Mouse (Mus musculus): ENCODE data around the gene Hhat. TPM values are rescaled to one million over a fixed set of nuclear protein-coding genes. Genes with fewer than 3 reads are reported as not detected.

Hhat gene
- polyA plus RNA-seq, 1 experiment from 2014 or later, result 16.5 TPM

DNA sequence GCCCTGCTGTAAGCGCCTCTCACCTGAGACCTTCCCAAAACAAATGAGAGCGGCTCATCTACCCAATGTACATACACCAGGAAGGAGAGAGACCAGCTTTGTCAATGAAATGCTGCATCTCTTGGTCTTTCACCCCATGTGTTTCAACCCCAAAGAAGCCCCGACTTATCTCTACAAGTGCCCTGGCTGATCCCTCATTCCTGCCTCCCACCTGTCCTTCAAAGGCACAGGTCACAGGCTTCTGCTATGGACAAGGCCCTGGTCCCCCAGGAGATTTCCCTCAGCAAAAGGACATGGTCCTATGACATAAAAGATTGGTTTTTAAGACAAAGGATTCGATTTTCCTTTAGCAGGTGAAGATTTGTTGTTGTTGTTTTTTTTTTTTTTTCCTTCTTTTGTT, 227.3 kb downstream of the Hhat start:
- H3K27ac ChIP-seq (ENCODE audit: low read depth, low read length), result no peak overlapping the region
- no peak overlapping the region for H3K4me3 ChIP-seq (ENCODE audit: low read length)
- no peaks in the 10 kb centered on the region for H3K36me3 ChIP-seq (ENCODE audit: control insufficient read depth, insufficient read depth, low read length)
- no peak for ATAC-seq (ENCODE audit: low FRiP score, low TSS enrichment)
- no peak overlapping the region for H3K9ac ChIP-seq (ENCODE audit: low read depth, low read length)
- H3K9me3 ChIP-seq (ENCODE audit: control insufficient read depth, low read length), result no peaks in the 10 kb centered on the region
- no peak overlapping the region for H3K4me2 ChIP-seq (replicated peaks; ENCODE audit: low read depth, low read length)
- 81% methylated on average over 4 of the region's 4 CpGs for WGBS
- no peaks in the 10 kb centered on the region for H3K4me1 ChIP-seq (ENCODE audit: control insufficient read depth, insufficient read depth, low read length)
- no peaks in the 10 kb centered on the region for H3K27me3 ChIP-seq (ENCODE audit: control insufficient read depth, insufficient read depth, low read length)

DNA sequence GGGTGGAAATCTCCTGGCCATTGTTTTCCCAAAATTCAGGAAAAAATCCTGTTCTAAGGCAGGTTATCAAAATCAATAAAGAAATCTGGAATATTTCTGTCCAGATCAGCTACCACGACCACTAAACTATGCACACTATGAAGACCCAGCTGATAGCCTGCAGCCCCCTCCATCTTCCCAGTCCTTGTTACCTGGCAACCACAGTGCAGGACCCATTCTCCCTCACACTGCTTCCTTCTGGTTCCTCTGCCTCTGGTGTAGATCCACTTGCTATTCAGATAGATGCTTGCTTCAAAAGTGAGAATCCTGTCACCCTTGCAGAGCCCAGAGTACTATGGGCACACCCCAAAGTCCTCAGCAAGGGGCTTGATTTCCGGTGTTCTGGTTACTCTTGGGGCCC, 228.9 kb downstream of the Hhat start:
- no peaks in the 10 kb centered on the region for H3K36me3 ChIP-seq (ENCODE audit: control insufficient read depth, insufficient read depth, low read length)

DNA sequence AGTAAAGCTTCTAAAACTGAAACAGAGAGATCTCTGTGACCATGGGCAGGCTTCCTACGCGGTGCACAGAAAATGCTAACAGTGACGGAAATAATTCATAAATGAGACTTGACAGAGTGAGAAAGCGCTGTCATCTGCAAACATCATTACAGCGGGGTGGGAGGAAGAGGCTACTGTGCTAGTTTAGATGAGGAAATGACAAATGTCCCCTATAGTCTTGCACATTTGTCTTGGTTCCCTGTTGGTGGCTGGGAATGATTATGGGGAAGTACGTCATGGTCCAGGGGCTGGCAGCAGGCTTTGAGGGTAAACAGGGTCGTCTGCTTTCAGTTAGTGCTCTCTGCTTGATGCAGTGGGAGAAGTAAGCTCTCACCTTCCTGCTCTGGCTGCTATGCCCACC, 233.9 kb downstream of the Hhat start:
- H3K9me3 ChIP-seq (ENCODE audit: control insufficient read depth, low read length), result no peaks in the 10 kb centered on the region
- no peaks in the 10 kb centered on the region for H3K4me1 ChIP-seq (ENCODE audit: control insufficient read depth, insufficient read depth, low read length)
- ATAC-seq (ENCODE audit: low FRiP score, low TSS enrichment), result no peak
- no peak overlapping the region for H3K4me2 ChIP-seq (replicated peaks; ENCODE audit: low read depth, low read length)
- H3K27me3 ChIP-seq (ENCODE audit: control insufficient read depth, insufficient read depth, low read length), result no peaks in the 10 kb centered on the region
- H3K27ac ChIP-seq (ENCODE audit: low read depth, low read length), result no peak overlapping the region
- 68% methylated on average over 7 of the region's 7 CpGs for WGBS
- H3K36me3 ChIP-seq (ENCODE audit: control insufficient read depth, insufficient read depth, low read length), result no peaks in the 10 kb centered on the region
- H3K4me3 ChIP-seq (ENCODE audit: low read length), result no peak overlapping the region
- H3K9ac ChIP-seq (ENCODE audit: low read depth, low read length), result no peak overlapping the region

More for the DNA sequence above, 228.9 kb downstream of the Hhat start:
- H3K27ac ChIP-seq (ENCODE audit: low read depth, low read length), result no peak overlapping the region
- H3K9ac ChIP-seq (ENCODE audit: low read depth, low read length), result no peak overlapping the region
- no peak for ATAC-seq (ENCODE audit: low FRiP score, low TSS enrichment)
- WGBS, result 77% methylated on average over 2 of the region's 2 CpGs
- H3K4me2 ChIP-seq (replicated peaks; ENCODE audit: low read depth, low read length), result no peak overlapping the region
- no peak overlapping the region for H3K4me3 ChIP-seq (ENCODE audit: low read length)
- no peaks in the 10 kb centered on the region for H3K4me1 ChIP-seq (ENCODE audit: control insufficient read depth, insufficient read depth, low read length)
- no peaks in the 10 kb centered on the region for H3K9me3 ChIP-seq (ENCODE audit: control insufficient read depth, low read length)
- H3K27me3 ChIP-seq (ENCODE audit: control insufficient read depth, insufficient read depth, low read length), result no peaks in the 10 kb centered on the region

GRCm38 (mm10) chr1:192536440-192536839, 234.6 kb downstream of the Hhat start:
- no peak for ATAC-seq (ENCODE audit: low FRiP score, low TSS enrichment)
- Histone ChIP-seq H3K4me1 (ENCODE audit: control insufficient read depth, insufficient read depth, low read length) (no peaks in the 10 kb centered on the region), H3K9me3 (ENCODE audit: control insufficient read depth, low read length) (no peaks in the 10 kb centered on the region), H3K9ac (ENCODE audit: low read depth, low read length) (no peak overlapping the region), H3K27me3 (ENCODE audit: control insufficient read depth, insufficient read depth, low read length) (no peaks in the 10 kb centered on the region), H3K4me2 (replicated peaks; ENCODE audit: low read depth, low read length) (no peak overlapping the region), H3K36me3 (ENCODE audit: control insufficient read depth, insufficient read depth, low read length) (no peaks in the 10 kb centered on the region), H3K4me3 (ENCODE audit: low read length) (no peak overlapping the region), H3K27ac (ENCODE audit: low read depth, low read length) (no peak overlapping the region)
- 63% methylated on average over 1 of the region's 1 CpGs for WGBS

DNA sequence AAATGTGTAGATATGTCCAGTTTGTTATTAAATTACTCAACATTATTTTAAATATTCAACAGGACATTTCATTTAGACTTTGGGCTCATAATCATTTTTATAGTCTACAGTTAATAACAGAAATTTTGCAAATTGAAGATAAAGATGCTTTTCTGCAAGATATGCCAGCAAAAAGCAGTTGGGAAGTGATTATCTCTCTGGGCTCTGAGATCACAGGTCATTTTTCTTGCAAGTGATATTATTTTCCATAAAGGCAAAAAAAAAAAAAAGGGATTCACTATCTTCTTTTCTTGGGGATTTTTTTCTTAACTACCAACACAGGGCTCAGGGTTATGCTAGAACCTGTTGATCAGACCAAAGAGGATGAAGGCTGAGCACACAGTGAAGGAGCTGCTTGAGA, 238.0 kb downstream of the Hhat start:
- no peaks in the 10 kb centered on the region for H3K27me3 ChIP-seq (ENCODE audit: control insufficient read depth, insufficient read depth, low read length)
- H3K27ac ChIP-seq (ENCODE audit: low read depth, low read length), result no peak overlapping the region
- no peak for ATAC-seq (ENCODE audit: low FRiP score, low TSS enrichment)
- no peak overlapping the region for H3K9ac ChIP-seq (ENCODE audit: low read depth, low read length)
- no peaks in the 10 kb centered on the region for H3K36me3 ChIP-seq (ENCODE audit: control insufficient read depth, insufficient read depth, low read length)
- H3K4me3 ChIP-seq (ENCODE audit: low read length), result no peak overlapping the region
- H3K4me2 ChIP-seq (replicated peaks; ENCODE audit: low read depth, low read length), result no peak overlapping the region
- no peaks in the 10 kb centered on the region for H3K4me1 ChIP-seq (ENCODE audit: control insufficient read depth, insufficient read depth, low read length)
- H3K9me3 ChIP-seq (ENCODE audit: control insufficient read depth, low read length), result no peaks in the 10 kb centered on the region

DNA sequence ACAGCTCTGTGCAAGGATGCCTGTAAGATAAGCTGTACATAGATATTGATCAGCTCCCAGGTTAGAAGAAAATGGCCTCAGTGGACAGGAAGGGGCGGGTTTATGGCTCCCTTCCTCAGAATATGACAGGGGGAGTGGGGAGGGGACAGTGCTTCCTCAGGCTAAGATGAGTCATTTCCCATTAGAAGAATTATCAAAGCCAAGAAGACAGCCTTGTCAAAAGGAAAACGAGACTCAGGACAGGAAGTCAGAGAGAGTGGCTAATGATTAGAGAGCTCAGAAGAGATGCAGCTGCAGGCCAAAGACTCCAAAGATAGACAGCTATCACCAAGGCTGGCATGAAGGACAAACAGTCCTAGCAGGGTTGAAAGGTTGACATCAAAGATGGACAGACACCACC, 238.8 kb downstream of the Hhat start:
- Histone ChIP-seq H3K36me3 (ENCODE audit: control insufficient read depth, insufficient read depth, low read length) (no peaks in the 10 kb centered on the region), H3K4me3 (ENCODE audit: low read length) (no peak overlapping the region), H3K9me3 (ENCODE audit: control insufficient read depth, low read length) (no peaks in the 10 kb centered on the region), H3K4me2 (replicated peaks; ENCODE audit: low read depth, low read length) (no peak overlapping the region), H3K4me1 (ENCODE audit: control insufficient read depth, insufficient read depth, low read length) (no peaks in the 10 kb centered on the region), H3K9ac (ENCODE audit: low read depth, low read length) (no peak overlapping the region), H3K27ac (ENCODE audit: low read depth, low read length) (no peak overlapping the region), H3K27me3 (ENCODE audit: control insufficient read depth, insufficient read depth, low read length) (no peaks in the 10 kb centered on the region)
- 47% methylated on average over 2 of the region's 2 CpGs for WGBS
- ATAC-seq (ENCODE audit: low FRiP score, low TSS enrichment), result no peak

DNA sequence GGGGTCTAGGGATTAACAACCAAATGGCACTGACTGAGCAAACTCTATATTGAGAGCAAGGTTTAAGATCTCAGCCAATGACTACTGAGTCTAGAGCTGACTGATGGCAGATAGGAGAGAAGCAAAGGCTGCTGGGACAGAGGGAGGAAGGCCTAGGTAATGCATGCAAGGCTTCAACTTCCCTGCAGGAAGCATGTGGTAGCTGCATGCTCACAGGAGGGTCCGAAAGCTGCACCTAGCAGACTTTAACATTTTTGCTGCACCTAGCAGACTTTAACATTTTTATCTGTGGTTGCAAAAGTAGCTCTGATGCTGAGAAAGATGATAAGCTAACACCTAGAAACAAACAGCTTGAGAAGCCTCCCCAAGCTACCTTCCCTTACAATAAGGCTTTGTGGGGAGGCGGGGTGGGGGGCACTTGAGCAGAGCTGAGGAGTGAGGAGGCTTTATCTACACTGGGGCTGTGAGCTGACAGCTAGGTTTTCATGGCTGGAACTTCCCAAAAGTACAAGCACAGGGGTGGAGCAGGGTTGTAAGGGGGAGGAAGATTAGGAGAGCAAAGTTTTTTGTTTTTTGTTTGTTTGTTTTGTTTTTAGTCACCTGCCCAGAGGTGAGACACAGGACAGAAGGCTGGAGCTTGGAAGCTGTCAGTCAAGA, 239.4 kb downstream of the Hhat start:
- Histone ChIP-seq H3K4me1 (ENCODE audit: control insufficient read depth, insufficient read depth, low read length) (no peaks in the 10 kb centered on the region), H3K27ac (ENCODE audit: low read depth, low read length) (no peak overlapping the region), H3K9me3 (ENCODE audit: control insufficient read depth, low read length) (no peaks in the 10 kb centered on the region), H3K4me2 (replicated peaks; ENCODE audit: low read depth, low read length) (no peak overlapping the region), H3K27me3 (ENCODE audit: control insufficient read depth, insufficient read depth, low read length) (no peaks in the 10 kb centered on the region), H3K9ac (ENCODE audit: low read depth, low read length) (no peak overlapping the region), H3K36me3 (ENCODE audit: control insufficient read depth, insufficient read depth, low read length) (no peaks in the 10 kb centered on the region), H3K4me3 (ENCODE audit: low read length) (no peak overlapping the region)
- 74% methylated on average over 2 of the region's 2 CpGs for WGBS
- no peak for ATAC-seq (ENCODE audit: low FRiP score, low TSS enrichment)

DNA sequence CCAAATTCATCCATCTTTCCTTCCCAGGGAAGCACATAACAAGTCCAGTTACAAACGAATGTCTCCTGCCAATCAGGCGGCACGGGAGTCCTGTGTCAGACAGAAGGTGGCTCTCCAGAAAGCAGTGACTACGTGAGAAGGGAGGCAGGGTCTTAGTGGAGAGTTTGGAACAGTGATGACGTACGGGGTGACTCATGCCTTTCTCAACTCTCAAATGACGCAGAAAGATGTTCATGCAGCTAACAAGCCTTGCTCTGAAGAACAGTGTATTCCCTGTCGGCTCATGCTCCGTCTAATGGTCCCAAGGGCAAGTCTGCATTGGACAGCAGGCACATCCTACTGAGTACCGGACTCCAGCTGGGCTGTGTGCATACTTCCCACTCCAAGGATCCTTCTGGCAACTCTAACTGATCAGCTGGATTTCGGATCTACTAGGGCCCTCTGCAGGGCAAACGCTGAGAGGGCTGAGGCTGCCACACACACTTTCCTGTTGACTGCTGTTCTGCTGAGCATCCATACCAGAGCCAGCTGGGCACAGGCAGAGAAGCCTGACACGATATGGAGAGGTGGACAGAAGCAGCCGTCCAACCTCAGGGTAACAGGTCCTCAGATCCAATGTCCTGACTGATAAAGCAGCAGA, 245.2 kb downstream of the Hhat start:
- Histone ChIP-seq H3K4me2 (replicated peaks; ENCODE audit: low read depth, low read length) (no peak overlapping the region), H3K4me1 (ENCODE audit: control insufficient read depth, insufficient read depth, low read length) (no peaks in the 10 kb centered on the region), H3K9ac (ENCODE audit: low read depth, low read length) (no peak overlapping the region), H3K27me3 (ENCODE audit: control insufficient read depth, insufficient read depth, low read length) (no peaks in the 10 kb centered on the region), H3K27ac (ENCODE audit: low read depth, low read length) (no peak overlapping the region), H3K36me3 (ENCODE audit: control insufficient read depth, insufficient read depth, low read length) (no peaks in the 10 kb centered on the region), H3K4me3 (ENCODE audit: low read length) (no peak overlapping the region), H3K9me3 (ENCODE audit: control insufficient read depth, low read length) (no peaks in the 10 kb centered on the region)
- ATAC-seq (ENCODE audit: low FRiP score, low TSS enrichment), result no peak
- WGBS, result 65% methylated on average over 14 of the region's 14 CpGs

DNA sequence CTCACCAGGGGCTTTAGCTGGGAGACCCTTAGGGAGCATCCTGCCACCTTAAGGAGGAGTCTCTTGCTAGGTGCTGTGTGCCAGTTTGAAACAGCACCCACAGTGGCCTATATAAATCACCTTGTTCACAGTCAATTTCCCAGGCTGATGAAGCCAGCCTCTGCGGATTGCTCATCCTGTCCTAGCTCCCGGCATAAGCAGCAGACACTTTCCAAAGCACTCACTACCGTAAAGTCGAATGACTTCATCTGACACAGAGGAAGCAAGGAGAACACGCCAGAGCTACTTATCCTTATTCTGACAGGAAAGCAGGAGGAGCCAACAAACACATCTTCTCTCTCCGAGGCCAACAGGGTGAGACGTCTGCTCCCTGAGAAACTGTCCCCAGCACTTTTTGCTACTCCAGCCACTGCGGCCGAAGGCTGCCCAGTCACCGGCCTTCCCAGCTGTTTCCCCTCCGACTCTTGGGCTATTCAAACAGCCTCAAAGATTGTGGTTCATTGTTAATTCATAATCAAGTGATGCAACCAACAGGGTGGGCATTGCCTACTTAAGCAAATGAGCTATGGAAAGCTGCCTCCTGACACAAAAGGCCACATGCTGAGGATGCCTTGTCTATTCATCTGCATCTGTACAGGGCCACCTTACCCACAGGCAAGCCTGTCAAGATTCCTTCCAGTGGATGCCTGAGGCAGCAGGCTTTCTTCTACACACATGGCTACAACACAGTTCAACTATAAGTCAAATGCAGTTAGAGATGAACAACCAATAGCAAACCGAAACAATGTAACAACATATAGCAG, 248.4 kb downstream of the Hhat start:
- Histone ChIP-seq H3K27ac (ENCODE audit: low read depth, low read length) (no peak overlapping the region), H3K27me3 (ENCODE audit: control insufficient read depth, insufficient read depth, low read length) (no peaks in the 10 kb centered on the region), H3K36me3 (ENCODE audit: control insufficient read depth, insufficient read depth, low read length) (no peaks in the 10 kb centered on the region), H3K4me1 (ENCODE audit: control insufficient read depth, insufficient read depth, low read length) (no peaks in the 10 kb centered on the region), H3K4me2 (replicated peaks; ENCODE audit: low read depth, low read length) (no peak overlapping the region), H3K4me3 (ENCODE audit: low read length) (no peak overlapping the region), H3K9me3 (ENCODE audit: control insufficient read depth, low read length) (no peaks in the 10 kb centered on the region), H3K9ac (ENCODE audit: low read depth, low read length) (no peak overlapping the region)
- WGBS, result 41% methylated on average over 12 of the region's 12 CpGs
- no peak for ATAC-seq (ENCODE audit: low FRiP score, low TSS enrichment)

Measured in kidney, embryonic 14.5 days (tissue).